Mouse (Mus musculus): ENCODE data around the gene Hoxb5.

The Hoxb5 gene

GRCm38 (mm10) chr11:96342576-96342930 is 39.4 kb downstream of the Hoxb5 start:
- no peak for DNase-seq

- DNase-seq = no peak
Observed at GRCm38 (mm10) chr11:96343206-96343745, 40.1 kb downstream of the Hoxb5 start.

- DNase-seq = no peak
Observed at GRCm38 (mm10) chr11:96344061-96344877, 41.1 kb downstream of the Hoxb5 start.

GRCm38 (mm10) chr11:96344878-96345159 is 41.7 kb downstream of the Hoxb5 start:
- no peak for DNase-seq

- no peak for DNase-seq
Observed at GRCm38 (mm10) chr11:96345220-96345892, 42.2 kb downstream of the Hoxb5 start.

GRCm38 (mm10) chr11:96345893-96346806 is 43.0 kb downstream of the Hoxb5 start:
- no peak for DNase-seq

- no peak for DNase-seq
Observed at GRCm38 (mm10) chr11:96346916-96347520, 43.9 kb downstream of the Hoxb5 start.

- no peak for DNase-seq
Observed at GRCm38 (mm10) chr11:96347717-96348116, 44.6 kb downstream of the Hoxb5 start.

- DNase-seq = no peak
Observed at GRCm38 (mm10) chr11:96348141-96348928, 45.2 kb downstream of the Hoxb5 start.

GRCm38 (mm10) chr11:96348988-96349387 is 45.9 kb downstream of the Hoxb5 start:
- DNase-seq = no peak

- DNase-seq = no peak
Observed at GRCm38 (mm10) chr11:96349491-96350340, 46.6 kb downstream of the Hoxb5 start.

- no peak for DNase-seq
Observed at GRCm38 (mm10) chr11:96350341-96350624, 47.1 kb downstream of the Hoxb5 start, which contains the start of gene Hoxb2. Hoxb2 (plus strand) TSS chr11:96350525.

- no peak for DNase-seq
Observed at GRCm38 (mm10) chr11:96350791-96351190, 47.7 kb downstream of the Hoxb5 start.

- no peak for DNase-seq
Observed at GRCm38 (mm10) chr11:96351312-96351711, 48.2 kb downstream of the Hoxb5 start.

GRCm38 (mm10) chr11:96351831-96352230 is 48.7 kb downstream of the Hoxb5 start:
- DNase-seq = no peak

- peak in 1 of 2 experiments; percentile 6 for DNase-seq
Observed at GRCm38 (mm10) chr11:96352691-96353521, 49.8 kb downstream of the Hoxb5 start.

- no peak for DNase-seq
Observed at GRCm38 (mm10) chr11:96353522-96353841, 50.3 kb downstream of the Hoxb5 start.

- DNase-seq = no peak
Observed at GRCm38 (mm10) chr11:96353939-96354338, 50.8 kb downstream of the Hoxb5 start.

- DNase-seq = no peak
Observed at GRCm38 (mm10) chr11:96354376-96354775, 51.2 kb downstream of the Hoxb5 start.

- no peak for DNase-seq
Observed at GRCm38 (mm10) chr11:96354801-96355311, 51.7 kb downstream of the Hoxb5 start.

Data from thymus, postnatal 36 days (tissue).